Mouse (Mus musculus): ENCODE data around the gene Fadd. TPM values are rescaled to one million over a fixed set of nuclear protein-coding genes. Genes with fewer than 3 reads are reported as not detected.

The Fadd gene
- total RNA-seq, 2 experiments from 2014 or later = 7.4 to 7.6 TPM

DNA sequence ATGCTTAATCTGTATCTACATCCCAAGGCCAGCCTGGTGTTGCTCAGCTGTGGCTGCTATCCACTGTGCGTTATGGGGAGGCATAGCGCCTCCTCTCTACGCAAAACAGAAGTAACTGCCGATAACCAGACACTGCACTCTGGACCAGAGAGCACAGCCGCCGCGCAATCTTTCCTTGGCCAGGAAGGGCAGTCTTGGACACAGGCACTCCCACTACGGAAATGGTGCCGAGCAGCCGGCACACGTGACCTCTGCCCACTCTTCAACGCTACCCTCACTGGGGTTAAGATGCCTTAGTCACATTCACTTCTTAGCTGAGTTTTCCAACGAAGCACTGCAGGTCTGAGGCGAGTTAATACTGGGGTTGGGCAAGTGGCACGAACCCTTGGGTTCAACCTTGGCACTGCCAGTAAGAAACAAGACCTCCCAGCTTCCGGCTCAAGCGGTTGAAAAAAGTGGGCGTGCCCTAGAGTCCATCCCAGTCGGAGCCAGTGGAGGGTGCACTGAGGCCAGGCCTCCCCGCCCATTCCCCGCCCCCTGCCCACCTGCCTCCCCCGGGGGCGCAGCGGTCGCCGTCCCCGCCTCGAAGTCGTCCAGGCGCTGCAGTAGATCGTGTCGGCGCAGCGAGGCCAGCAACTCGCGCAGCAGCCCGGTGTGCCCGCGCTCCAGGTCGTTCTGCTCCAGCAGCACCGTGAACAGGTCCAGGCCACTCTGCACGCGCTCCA is 542 bp downstream of the Fadd start:
- DNase-seq (ENCODE audit: low spot score in 2 of 2) = peak; percentile 58 to 87

DNA sequence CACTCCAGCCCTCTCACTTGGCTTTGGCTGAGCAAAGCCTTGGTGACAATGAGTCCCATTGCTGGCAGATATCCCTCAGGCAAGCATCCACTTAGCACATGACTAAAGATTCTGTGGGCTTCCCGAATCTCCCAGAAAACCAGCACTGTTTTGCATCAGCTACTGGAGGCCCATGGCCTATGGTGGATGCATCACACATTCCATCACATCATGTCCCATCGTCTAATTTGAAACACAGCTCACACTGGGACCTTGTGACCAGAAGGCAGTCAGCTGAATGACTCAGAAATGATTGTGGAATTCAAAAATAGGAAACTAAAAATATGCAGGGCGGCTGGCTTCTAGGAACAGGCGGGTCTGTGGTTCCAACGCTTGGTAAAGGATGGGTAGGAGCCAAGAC is 4.4 kb downstream of the Fadd start:
- DNase-seq (ENCODE audit: low spot score in 2 of 2) = no peak

DNA sequence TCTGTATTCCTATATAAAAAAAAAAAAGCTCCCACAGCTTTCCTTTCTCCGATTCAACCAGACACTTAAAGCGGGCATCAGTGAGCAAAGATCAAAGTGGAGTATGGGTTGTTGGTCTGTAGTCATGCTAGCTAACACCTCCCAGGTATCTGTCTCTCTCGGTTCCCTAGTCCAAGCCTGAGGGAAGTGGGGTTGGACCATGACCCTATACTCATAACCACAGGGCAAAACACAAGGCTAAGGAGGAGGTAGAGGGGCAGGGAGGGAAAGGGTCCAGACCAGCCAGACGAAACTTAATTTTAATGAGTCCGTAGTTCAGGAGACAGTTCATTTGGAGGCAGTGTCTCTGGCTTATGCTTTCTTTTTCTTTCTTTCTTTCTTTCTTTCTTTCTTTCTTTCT is 10.0 kb downstream of the Fadd start:
- no peak for DNase-seq (ENCODE audit: low spot score in 2 of 2)

DNA sequence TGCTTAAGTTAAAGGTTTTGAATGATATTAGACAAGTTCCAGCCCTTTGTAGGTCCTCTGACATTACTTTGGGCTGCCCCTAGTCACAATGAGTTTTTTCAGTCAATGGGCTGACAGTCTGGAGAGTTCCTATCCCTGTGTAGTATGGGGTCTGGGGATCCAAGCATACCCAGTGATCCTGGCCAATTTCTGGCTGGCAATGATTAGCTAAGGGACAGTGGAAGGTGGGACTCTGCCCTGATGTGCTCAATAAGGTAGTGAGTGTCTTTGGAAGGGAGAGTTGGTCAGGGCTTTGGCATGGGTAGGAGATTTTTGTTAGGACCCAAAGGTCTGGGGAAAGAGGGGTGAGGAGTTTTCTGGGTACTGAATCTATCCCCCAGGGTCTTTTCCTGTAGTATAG is 10.7 kb downstream of the Fadd start:
- no peak for DNase-seq (ENCODE audit: low spot score in 2 of 2)

DNA sequence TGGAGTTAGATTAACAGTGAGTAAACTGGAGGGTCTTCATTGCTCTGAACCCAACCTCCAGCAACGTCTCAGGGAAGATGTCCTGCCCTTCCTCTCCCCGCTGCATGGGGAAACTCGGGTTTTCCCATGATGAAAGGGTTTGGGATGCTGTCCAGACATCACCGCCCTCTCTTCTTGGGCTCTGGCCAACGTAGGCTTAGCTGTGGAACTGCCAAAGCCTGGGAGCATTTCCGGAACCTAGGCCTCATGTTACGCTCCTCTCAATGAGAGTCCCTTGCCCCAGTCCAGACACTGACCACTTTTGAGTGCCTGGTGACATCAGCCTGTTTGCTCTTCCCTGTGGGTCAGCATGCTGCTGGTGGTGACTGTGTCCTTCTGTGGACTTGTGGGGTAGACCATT is 12.8 kb downstream of the Fadd start:
- DNase-seq (ENCODE audit: low spot score in 2 of 2) = peak; percentile 39 to 45

DNA sequence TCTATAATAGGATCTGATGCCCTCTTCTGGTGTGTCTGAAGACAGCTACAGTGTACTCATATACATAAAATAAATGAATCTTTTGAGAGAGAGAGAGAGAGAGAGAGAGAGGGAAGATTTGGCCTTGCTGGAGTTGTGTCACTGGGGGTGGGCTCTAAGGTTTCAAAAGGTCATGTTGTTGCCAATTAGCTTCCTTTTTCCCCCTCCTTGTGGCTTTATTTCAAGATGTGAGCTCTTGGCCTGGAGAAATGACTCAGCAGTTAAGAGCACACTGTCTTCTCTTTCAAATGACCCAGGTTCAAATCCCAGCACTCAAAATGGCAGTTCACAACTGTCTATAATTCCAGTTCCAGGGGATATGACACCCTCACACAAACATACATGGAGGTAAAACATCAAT is 14.2 kb downstream of the Fadd start:
- no peak for DNase-seq (ENCODE audit: low spot score in 2 of 2)

DNA sequence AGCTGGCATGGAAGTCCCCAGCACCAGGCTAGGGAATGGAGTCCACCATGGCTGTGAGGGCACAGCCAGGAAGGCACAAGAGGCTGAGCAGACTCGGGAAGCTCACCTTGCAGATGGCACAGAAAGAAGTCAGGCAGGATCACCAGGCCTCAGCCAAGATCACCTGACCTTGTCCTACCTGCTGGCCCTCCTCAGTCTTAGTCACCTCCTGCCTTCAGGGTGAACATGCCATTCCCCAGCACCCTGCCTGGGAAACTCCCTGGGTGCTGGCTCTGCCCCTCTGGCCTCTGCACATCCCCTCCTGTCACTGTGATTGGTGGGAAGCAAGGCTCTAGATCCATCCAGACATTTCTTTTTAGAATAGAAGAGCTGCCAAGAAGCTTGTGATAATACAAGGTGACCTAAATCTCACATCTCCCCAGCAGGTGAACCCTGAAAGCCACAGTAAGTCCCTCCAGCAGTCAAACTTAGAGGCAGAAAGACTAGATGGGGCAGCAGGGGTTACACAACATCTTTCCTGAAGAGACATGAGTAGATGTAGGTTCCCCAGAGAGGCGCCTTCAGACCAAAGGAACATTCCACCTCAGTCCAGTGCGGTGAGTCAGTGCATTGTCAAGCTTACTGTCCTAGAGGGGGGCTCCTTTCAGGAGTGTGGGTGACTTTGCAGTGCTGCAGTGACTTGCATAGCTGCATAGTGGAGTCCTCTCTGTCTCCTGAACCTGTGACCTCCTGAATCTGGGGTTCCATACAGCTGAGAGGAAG is 15.2 kb downstream of the Fadd start:
- DNase-seq (ENCODE audit: low spot score in 2 of 2) = no peak

DNA sequence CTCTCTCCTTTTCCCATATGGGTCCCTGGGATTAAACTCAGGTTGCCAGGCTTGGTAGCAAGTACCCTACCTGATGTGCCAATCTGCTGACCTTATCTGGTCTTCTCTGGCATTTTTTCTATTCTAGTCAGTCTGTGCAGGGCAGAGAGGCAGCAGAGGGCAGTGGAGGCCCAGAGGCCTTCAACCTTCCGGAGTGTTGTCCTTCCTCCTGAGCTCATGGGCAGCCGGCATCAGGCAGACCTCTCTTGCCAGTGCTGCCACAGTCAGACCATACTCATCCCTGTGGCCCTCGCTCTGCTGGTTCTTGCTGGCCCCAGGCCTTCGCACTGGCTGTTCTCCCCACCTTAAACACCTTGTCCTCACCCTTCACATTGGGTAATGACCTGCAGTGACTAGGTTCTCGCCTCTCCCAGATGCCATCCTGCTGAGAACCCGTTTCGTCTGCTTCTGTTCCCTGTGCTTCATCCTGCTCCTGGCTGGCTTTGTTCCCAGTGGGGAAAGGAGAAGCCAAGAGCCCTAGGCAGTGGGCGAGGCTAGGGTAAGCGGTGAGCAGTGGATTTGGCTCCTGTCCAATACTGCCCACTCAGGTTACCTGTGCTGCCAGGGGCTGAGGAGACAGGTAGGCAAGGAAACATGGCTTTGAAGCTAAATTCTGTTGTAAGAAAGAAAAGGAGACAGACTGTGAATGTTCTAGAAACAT is 18.7 kb downstream of the Fadd start:
- no peak for DNase-seq (ENCODE audit: low spot score in 2 of 2)

DNA sequence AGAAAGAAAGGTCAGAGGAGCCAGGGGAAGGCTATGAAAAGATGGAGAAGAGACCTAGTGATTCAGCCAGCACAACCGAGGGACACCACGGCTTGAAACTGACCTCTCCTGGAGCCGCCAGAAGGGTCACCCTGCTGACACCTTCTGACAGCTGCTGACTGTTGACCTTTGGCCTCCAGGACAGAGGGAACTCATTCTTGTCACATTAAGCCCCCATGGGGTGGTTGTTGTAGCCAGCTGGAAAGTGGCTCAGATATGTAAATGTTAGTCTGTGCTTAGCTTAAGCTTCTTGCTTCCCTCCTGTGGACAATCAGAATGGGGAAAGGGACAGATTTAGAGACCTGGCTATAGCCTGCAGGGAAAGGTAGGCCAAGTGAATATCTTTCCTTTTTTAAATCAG is 20.2 kb downstream of the Fadd start:
- no peak for DNase-seq (ENCODE audit: low spot score in 2 of 2)

DNA sequence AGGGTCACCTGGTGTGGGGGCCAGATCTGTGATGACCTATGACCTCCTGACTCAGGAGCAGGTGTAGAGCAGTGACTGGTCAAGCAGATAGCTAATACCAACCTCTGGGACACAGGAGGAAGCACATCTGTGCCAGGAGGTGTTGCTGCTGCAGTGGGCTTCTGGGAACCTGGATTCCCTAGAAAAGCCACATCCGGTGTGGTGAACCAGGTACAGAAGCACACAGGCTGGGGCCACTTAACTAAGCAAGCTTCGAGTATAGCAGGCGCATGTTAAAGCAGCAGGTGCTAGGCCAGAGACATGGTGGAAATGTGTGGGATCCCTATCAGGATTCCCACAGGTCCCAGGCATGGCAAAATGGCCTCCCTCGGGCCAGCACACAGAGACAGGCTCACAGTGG is 21.7 kb downstream of the Fadd start:
- no peak for DNase-seq (ENCODE audit: low spot score in 2 of 2)

DNA sequence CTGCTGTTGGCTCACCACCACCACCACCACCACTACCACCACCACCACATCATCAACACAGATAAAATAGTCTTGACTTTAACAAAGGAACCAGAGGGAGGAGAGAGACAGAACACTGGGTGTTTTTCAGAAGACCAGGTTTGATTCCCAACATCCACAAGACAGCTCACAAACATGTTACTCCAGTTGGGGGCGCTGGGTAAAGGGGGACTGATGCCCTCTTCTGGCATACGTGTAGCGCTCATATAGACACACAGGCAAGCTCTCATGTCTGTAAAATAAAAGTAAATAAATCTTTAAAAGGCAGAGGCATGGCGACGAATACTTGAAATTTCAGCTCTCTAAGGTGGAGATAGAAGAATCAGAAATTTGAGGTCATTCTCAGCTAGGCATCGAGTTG is 23.7 kb downstream of the Fadd start:
- no peak for DNase-seq (ENCODE audit: low spot score in 2 of 2)

DNA sequence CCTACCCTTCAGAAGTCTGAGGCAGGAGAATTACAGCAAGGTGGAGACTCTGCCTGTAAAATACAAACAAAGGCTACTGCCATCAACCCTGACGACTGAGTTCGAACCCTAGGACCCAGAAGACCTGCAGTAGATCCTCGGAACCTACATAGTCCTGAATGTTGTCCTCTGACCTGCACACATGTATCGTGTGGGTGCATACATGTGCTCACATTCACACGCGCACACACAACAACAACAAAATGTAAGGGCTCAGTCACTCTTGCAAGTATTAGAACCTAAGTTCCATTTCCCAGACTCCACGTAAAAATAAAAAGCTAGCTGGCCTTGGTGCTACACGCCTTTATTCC is 28.2 kb downstream of the Fadd start:
- DNase-seq (ENCODE audit: low spot score in 2 of 2) = no peak

DNA sequence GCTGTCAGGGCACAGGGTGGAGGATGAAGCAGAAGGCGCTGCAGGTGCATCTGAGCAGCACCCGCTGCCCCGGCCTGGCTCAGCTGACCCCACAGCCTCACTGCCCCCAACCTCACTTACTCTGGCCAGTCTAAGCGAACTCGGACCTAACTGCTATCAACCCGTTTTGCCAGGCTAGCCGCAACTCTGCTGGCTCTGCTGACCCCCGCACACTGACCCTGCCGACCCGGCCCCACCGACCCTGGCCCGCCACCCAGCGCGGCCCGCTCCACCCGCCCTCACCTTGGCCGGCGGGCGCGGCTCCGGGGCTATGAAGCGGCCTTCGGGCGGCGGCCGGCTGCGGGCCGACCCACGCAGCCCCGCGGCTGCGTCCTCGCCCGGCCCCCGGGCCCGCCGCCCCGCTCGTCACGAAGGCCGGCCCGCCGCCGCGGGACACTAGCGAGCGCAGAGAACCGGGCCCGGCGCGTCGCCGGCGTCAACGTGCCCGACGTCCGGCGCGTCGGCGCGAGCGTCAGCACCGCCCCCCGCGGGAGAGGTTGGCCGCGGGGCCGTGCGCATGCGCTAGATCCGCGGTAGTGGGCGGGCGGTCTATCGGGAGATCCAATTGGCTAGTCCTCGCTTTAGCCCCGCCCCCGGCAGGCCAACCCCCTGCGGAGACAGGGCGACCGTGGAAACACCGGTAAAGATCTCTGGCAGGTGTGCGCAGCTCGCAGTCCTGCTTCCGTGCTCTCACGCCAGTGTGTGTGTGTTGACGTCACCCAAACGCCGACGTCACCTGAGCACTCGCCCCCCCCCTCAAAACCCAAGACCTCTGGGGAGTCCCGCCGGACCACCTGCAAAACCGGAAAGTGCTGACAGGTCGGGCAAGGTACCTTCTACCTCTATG is 28.8 kb downstream of the Fadd start, which contains the start of gene Ppfia1:
TSS of gene Ppfia1 (minus strand) at position 493 of the 886 bp plus-strand sequence.
- DNase-seq (ENCODE audit: low spot score in 2 of 2) = peak; percentile 98

DNA sequence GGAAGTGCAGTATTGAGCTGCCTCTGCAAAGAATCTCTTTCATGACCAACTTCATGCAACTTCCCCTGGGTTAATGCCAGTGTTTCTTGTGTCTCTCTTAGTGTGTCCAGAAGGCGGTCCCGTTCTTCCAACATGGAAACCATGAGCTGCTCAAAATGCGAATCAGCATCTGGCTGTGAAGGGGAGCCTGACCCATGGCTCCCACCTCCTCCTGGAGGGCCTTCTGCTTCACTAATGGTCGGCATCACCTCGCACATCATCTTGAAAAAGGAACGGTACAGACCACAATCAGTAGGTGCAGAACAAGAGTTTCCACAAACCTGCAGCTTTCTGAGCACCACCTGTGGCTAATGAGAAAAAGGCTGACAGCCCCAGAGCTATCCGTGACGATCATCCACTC is 30.0 kb downstream of the Fadd start:
- DNase-seq (ENCODE audit: low spot score in 2 of 2) = no peak

DNA sequence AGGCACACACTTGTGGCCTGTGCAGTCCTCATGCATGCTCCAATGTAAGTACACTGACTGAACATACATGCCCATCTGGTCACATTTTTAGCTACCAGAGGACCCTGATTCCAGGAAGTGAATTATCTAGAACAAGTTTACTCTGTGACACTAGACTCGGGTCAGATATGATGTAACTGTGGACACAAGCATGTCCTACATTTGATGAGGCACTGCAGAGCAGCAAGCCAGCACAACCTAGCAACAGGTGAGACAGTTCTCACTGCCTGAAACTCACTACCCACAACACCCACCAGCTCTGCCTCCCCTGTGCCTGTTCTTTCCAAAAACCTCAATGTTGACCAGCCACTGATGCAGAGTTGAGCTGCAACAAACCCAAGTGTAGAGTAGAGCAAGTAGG is 31.5 kb downstream of the Fadd start:
- DNase-seq (ENCODE audit: low spot score in 2 of 2) = no peak

DNA sequence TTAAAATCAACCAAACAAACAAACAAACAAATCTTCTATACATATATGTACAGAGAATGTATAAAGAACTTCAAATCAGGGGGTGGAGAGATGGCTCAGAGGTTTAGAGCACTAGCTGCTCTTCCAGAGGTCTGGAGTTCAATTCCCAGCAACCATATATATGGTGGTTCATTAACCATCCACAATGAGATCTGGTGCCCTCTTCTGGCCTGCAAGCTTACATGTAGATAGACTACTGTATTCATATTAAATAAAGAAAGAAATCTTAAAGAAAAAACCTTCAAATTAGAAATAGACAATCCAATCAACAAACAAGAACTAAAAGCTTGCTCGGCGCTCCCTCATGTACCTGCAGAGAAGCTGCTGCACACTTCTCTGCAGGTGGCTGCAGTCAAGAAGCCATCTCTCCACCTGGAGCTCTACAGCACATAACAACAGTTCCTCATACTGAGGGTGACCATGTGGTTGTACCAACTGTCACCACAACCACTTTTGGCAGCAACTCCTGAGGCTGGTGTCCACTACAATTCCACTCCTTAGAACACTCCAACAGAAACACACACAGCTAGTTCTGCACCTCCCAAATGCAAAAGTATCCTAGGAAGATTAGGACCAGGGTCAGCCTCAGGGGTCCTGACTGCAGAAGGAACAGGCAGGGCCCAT is 32.2 kb downstream of the Fadd start:
- no peak for DNase-seq (ENCODE audit: low spot score in 2 of 2)

DNA sequence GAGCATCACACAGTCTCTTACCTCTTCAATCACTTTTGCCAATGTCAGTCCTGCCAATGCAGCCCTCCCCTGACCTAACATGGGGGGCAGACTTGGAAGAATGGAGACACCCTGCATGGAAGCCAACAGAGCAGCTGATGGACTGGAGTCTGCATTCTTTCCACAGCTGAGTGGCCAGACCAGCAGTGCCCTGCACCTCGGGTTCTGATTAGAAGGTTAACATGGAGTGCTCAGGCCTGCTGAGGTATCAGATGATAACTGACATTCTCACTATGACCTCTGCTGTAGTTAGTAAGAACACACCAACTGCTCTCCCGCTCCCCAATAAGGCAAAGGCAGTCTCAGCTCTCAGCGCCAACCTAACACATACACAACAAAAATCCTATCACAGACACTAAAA is 37.0 kb downstream of the Fadd start:
- no peak for DNase-seq (ENCODE audit: low spot score in 2 of 2)

DNA sequence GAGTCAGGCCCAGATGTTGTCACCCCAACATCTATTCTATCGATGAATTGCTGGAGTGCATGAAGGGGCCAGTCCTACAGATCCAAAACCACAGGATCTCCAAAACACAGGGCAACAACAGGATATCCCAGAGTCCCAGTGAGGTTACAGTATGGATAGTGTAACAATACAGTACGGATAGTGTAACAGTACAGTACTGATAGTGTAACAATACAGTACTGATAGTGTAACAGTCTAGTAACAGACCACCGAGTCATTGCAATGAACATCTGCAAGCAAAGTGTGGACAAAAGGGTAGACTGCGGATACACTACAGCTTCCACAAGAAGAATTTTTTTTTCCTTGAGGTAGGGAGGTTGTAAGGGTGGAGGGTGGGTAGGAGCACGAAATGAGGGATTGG is 40.9 kb downstream of the Fadd start:
- DNase-seq (ENCODE audit: low spot score in 2 of 2) = no peak

DNA sequence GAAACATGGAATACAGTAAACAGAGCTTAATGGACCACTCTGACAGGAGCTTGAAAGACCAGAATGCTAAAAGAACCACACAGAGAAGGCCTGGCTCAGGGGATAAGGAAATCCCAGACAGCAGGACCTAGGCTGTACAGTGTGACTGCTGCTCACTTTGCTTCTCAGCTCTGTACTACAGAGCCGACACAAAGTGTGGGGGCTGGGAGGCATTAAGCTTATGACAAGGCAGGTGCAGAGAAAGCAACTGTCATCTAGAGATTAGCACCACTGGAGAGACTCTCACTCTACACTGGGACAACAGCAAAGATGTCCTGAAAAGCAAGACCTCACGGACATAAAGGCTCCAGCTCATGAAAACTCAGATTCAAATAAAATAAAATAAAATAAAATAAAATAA is 43.1 kb downstream of the Fadd start:
- no peak for DNase-seq (ENCODE audit: low spot score in 2 of 2)

DNA sequence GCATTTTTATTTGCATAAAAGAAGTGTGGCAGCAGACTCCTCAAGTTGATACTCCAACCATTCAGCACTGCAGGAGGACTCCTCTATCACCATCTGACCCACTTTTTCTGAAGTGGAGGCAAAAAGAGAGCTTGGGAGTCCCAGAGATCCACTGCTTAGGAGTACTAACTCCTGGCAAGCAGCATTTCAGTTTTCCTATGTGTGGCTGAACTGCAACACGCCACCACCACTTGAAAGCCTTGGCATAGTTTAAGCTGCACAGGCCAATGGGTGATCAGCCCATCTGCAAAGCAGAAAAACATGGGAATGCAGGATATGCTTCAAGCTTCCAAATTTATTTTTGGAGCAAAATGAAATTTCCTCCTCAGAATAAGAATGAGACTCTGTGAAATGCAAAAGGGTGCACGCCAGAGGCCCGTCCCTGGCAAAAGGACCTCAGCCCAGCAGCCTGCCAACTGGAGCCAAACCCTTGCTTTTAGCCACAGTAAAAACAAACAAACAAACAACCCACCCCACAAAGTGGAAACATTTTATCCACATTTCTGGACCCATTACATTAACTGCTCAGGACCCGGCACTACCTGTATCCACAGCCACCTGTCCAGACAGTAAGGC is 44.1 kb downstream of the Fadd start:
- DNase-seq (ENCODE audit: low spot score in 2 of 2) = no peak
